Mouse (Mus musculus) midbrain, embryonic 11.5 days (tissue): ENCODE results near the gene Itgb1. TPM values are rescaled to one million over a fixed set of nuclear protein-coding genes. Genes with fewer than 3 reads are reported as not detected.

Experiments
- ATAC-seq: fragments of 200-750 bp; cut with Nextera tagmentation; 2 replicates; pipeline ENCODE4 v1.8.0; 2017; ENCODE audit warnings: moderate TSS enrichment, moderate library complexity; ENCODE audit not compliant: low FRiP score
- DNase-seq: peaks from one replicate; pipeline ENCODE4 v3.0.0; 2015; ENCODE audit warnings: low spot score; ENCODE audit errors: missing footprints
- H3K27ac ChIP-seq: fragments of 300-500 bp; sonication (generic); 2 replicates; pipeline ENCODE4 v1.5.1; 2014; ENCODE audit warnings: low read depth, low read length
- H3K27me3 ChIP-seq: fragments of 300-500 bp; sonication (generic); 2 replicates; pipeline ENCODE4 v1.6.1; 2014; ENCODE audit warnings: mild to moderate bottlenecking, low read length, moderate library complexity, mixed read lengths; ENCODE audit not compliant: control insufficient read depth, insufficient read depth
- H3K36me3 ChIP-seq: fragments of 300-500 bp; sonication (generic); 2 replicates; pipeline ENCODE4 v1.6.1; 2014; ENCODE audit warnings: mild to moderate bottlenecking, low read length, moderate library complexity, mixed read lengths; ENCODE audit not compliant: control insufficient read depth, insufficient read depth
- H3K4me1 ChIP-seq: fragments of 300-500 bp; sonication (generic); 2 replicates; pipeline ENCODE4 v1.6.1; 2014; ENCODE audit warnings: low read length; ENCODE audit not compliant: control insufficient read depth, insufficient read depth
- H3K4me2 ChIP-seq: fragments of 300-500 bp; sonication (generic); 2 replicates; pipeline ENCODE4 v1.6.1; 2014; ENCODE audit warnings: mild to moderate bottlenecking, moderate library complexity
- H3K4me3 ChIP-seq: fragments of 300-500 bp; sonication (generic); 2 replicates; pipeline ENCODE4 v1.5.1; 2014; ENCODE audit warnings: low read depth, low read length
- H3K9ac ChIP-seq: fragments of 300-500 bp; sonication (generic); 2 replicates; pipeline ENCODE4 v1.6.1; 2014; ENCODE audit warnings: low read length
- H3K9me3 ChIP-seq: fragments of 300-500 bp; sonication (generic); 2 replicates; pipeline ENCODE4 v1.6.1; 2016; ENCODE audit warnings: low read length; ENCODE audit not compliant: control insufficient read depth
- WGBS: fragments of 180-500 bp; shearing (Covaris S2); extraction: QIAGEN DNeasy Blood & Tissue Kit; methylation state at CpG from one replicate; pipeline ENCODE4 v1.1.7; 2014; 5-methylcytosine and 5-hydroxymethylcytosine counted together
- polyA plus RNA-seq: library from polyadenylated mRNA; unstranded; fragments of >200 nt; fragmentation: Nextera tagmentation; extraction: Ambion mirVana; gene quantifications from 2 replicates; pipeline ENCODE4 v1.2.1, GENCODE M21; 2014

Itgb1 gene
- polyA plus RNA-seq, 1 experiment from 2014 or later = 165 TPM

DNA sequence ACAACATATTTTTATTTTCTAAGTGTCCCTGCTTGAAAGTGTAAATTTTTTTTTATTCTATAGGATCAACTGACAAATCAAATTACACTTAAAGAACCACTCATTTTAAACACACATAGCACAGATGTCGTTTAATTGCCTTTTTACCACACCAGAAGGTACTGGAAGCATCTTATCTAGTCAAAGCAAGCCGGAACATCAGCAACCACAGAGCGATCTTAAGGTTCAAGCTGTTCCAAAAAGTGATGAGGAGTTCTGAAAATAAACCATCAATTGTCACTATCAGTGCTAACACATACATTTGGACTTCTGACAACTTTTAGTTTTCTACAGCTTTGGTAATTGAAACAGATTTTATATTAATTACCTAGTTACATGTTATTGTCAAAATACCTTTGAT is 48.7 kb downstream of the Itgb1 start:
- peaks cover 5% of the 10 kb centered on the region; the same call in 1 of the 2 replicates for H3K36me3 ChIP-seq

DNA sequence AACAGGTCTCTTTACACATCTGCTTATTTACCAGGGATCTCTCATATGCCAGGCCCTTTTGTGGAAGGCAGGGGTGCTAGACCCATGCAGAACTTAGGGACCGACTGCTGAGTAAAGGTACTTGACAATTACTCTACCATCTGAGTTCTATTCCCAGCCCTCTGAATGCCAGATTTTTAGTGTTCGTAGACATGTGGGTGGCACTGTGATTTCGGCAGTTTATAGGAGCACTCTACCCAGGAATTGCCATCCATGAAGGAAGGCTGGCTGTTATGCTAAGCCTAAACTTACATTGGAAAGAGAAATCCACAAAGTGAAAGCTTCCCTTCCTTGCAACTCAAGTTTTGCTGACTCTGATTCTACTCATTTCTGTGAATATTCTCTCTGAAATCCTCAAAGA is 50.2 kb downstream of the Itgb1 start:
- DNase-seq = no peak
- Histone ChIP-seq H3K4me1 (peaks cover 7% of the 10 kb centered on the region; the same call in 1 of the 2 replicates), H3K9me3 (no peaks in the 10 kb centered on the region), H3K9ac (no peak overlapping the region), H3K4me3 (no peak overlapping the region), H3K27ac (no peak overlapping the region), H3K27me3 (no peaks in the 10 kb centered on the region), H3K36me3 (peaks cover 5% of the 10 kb centered on the region; the same call in 1 of the 2 replicates), H3K4me2 (no peak overlapping the region)
- no peak for ATAC-seq
- 96% methylated on average over 3 of the region's 3 CpGs for WGBS

More for the DNA sequence above, 48.7 kb downstream of the Itgb1 start:
- H3K9ac ChIP-seq = no peak overlapping the region
- H3K9me3 ChIP-seq = no peaks in the 10 kb centered on the region
- peaks cover 7% of the 10 kb centered on the region; the same call in 1 of the 2 replicates for H3K4me1 ChIP-seq
- no peaks in the 10 kb centered on the region for H3K27me3 ChIP-seq
- H3K4me2 ChIP-seq = no peak overlapping the region
- no peak overlapping the region for H3K4me3 ChIP-seq
- ATAC-seq (no peak), DNase-seq (no peak)
- 93% methylated on average over 3 of the region's 3 CpGs for whole genome bisulfite sequencing
- H3K27ac ChIP-seq = no peak overlapping the region

Other genes starting within 250 kb of the Itgb1 start
- not detected in 2 replicates for gene Gm3952, start 113.0 kb downstream of the Itgb1 start, polyA plus RNA-seq